Mouse (Mus musculus): ENCODE results near the gene Bmper. TPM values are rescaled to one million over a fixed set of nuclear protein-coding genes. Genes with fewer than 3 reads are reported as not detected.

Bmper gene
- polyA plus RNA-seq, 1 experiment from 2014 or later: 8.4 TPM

DNA sequence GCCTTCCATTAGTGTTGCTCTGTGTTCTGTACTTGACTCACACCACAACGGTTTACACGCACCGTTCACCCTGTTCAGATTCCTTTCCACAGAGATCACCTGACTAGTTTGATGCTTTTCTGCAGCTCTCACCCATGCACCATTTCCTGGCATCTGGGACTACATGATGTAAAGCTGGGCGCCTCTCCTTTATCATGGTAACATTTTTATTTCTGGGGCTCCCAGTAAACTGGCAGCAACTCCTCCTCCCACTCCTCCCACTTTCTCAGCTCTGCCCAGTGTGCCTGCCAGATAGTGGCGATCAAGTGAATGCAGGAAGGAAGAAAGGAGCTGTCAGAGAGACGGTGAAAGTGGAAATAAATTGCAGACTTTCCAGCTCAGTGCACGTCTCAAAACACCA lies 45.7 kb downstream of the Bmper start:
- DNase-seq (ENCODE audit: low spot score): no peak
- ATAC-seq (ENCODE audit: low FRiP score): no peak
- 55% methylated on average over 7 of the region's 7 CpGs for WGBS
- H3K27me3 ChIP-seq (ENCODE audit: control insufficient read depth, insufficient read depth, low read length): no peaks in the 10 kb centered on the region
- no peak overlapping the region for H3K27ac ChIP-seq
- H3K4me3 ChIP-seq (replicated peaks; ENCODE audit: low read length): no peak overlapping the region
- H3K4me2 ChIP-seq (replicated peaks): no peak overlapping the region
- H3K9me3 ChIP-seq (ENCODE audit: control insufficient read depth, low read length): no peaks in the 10 kb centered on the region
- no peak overlapping the region for H3K9ac ChIP-seq
- H3K4me1 ChIP-seq (replicated peaks; ENCODE audit: control insufficient read depth, insufficient read depth, low read length): no peaks in the 10 kb centered on the region
- H3K36me3 ChIP-seq (replicated peaks; ENCODE audit: control insufficient read depth, insufficient read depth): no peaks in the 10 kb centered on the region

DNA sequence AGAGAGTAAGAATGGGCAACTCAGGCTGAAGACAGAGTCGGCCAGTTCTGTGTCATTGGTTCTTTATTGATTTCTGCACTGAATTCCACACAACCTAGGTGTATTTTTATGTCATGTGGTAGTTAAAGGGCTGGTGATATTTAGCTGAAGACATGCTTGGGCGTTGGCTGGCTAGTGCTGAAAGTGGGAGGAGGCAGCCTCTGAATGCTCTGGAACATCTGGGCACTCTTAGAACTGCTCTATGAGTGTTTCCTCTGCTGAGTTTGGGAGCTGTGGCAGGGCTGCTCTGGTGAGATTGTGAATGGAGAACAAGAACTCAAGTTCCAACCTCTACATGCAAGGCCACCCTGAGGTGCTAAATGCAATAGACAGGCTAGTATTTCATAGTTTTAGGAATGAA lies 46.2 kb downstream of the Bmper start:
- WGBS: 74% methylated on average over 2 of the region's 2 CpGs

DNA sequence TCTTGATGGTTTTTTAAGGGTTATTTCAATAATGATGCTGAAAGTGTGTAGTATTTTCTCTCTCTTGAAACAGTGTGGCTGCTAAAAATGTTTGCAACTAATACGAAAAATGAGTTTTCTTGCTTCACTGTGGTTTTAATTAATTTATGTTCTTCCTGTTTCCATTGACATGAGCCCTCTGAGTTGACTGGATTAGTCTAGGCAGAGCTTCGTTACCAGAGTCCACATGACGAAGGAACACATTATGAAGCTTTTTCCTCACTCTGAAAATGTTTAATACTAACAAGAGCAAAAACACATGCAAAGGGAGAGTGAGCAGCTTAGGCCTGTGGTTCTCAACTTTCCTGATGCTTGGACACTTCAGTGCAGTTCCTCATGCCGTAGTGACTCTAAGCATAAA lies 53.4 kb downstream of the Bmper start:
- no peaks in the 10 kb centered on the region for H3K36me3 ChIP-seq (replicated peaks; ENCODE audit: control insufficient read depth, insufficient read depth)
- H3K4me2 ChIP-seq (replicated peaks): no peak overlapping the region
- H3K4me3 ChIP-seq (replicated peaks; ENCODE audit: low read length): no peak overlapping the region
- H3K27ac ChIP-seq: no peak overlapping the region
- ATAC-seq (ENCODE audit: low FRiP score): no peak
- no peaks in the 10 kb centered on the region for H3K4me1 ChIP-seq (replicated peaks; ENCODE audit: control insufficient read depth, insufficient read depth, low read length)
- DNase-seq (ENCODE audit: low spot score): no peak
- no peaks in the 10 kb centered on the region for H3K9me3 ChIP-seq (ENCODE audit: control insufficient read depth, low read length)
- WGBS: 89% methylated on average over 4 of the region's 4 CpGs
- H3K27me3 ChIP-seq (ENCODE audit: control insufficient read depth, insufficient read depth, low read length): no peaks in the 10 kb centered on the region
- no peak overlapping the region for H3K9ac ChIP-seq

More for the DNA sequence above, 46.2 kb downstream of the Bmper start:
- H3K27me3 ChIP-seq (ENCODE audit: control insufficient read depth, insufficient read depth, low read length): no peaks in the 10 kb centered on the region
- H3K9ac ChIP-seq: no peak overlapping the region
- no peaks in the 10 kb centered on the region for H3K4me1 ChIP-seq (replicated peaks; ENCODE audit: control insufficient read depth, insufficient read depth, low read length)
- no peaks in the 10 kb centered on the region for H3K36me3 ChIP-seq (replicated peaks; ENCODE audit: control insufficient read depth, insufficient read depth)
- H3K27ac ChIP-seq: no peak overlapping the region
- no peak for ATAC-seq (ENCODE audit: low FRiP score)
- no peak overlapping the region for H3K4me2 ChIP-seq (replicated peaks)
- H3K9me3 ChIP-seq (ENCODE audit: control insufficient read depth, low read length): no peaks in the 10 kb centered on the region
- no peak for DNase-seq (ENCODE audit: low spot score)
- H3K4me3 ChIP-seq (replicated peaks; ENCODE audit: low read length): no peak overlapping the region

DNA sequence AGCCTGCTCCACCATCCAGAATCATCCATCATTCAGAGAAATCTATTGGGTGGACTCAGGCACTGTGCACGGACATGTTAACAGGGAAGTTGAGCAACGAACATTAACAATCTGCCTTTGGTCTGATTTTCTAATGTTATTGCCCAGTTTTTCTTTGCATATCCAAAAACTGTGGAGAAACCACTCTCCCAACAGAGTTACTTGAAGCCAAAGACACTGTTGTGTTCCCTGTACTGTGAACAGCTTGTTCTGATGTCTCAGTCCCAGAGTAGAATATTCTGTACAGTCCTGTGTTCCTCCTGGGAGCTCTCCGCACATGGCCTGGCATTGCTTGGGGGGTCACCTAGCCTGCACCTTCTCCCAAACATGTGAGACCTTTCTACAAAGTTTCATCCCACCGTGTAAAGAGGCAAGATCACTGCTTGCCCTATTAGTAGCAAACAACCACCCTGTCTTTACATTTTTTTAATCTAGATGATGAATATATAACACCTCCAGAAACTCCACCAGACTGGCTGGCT lies 62.1 kb downstream of the Bmper start:
- no peak overlapping the region for H3K4me2 ChIP-seq (replicated peaks)
- WGBS: 95% methylated on average over 4 of the region's 4 CpGs

DNA sequence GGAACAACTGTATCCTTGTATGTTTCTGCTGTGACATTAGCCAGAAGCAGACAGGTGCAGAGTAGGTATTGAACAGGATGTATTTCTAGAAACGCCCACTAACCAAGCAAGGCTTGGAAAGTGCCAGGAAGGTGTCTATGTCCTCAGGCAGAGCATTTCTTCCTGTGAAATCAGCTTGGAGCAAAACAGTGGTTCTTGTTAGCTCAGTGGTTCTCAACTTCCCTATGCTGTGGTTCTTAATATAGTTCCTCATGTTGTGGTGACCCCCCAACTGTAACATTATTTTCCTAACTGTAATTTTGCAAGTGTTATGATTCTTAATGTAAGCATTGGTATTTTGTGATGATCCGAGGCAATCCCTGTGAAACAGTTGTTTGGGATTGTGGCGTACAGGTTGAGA lies 70.7 kb downstream of the Bmper start:
- Histone ChIP-seq H3K9ac (no peak overlapping the region), H3K4me2 (replicated peaks) (no peak overlapping the region), H3K27ac (no peak overlapping the region), H3K9me3 (ENCODE audit: control insufficient read depth, low read length) (no peaks in the 10 kb centered on the region), H3K36me3 (replicated peaks; ENCODE audit: control insufficient read depth, insufficient read depth) (no peaks in the 10 kb centered on the region), H3K4me3 (replicated peaks; ENCODE audit: low read length) (no peak overlapping the region), H3K27me3 (ENCODE audit: control insufficient read depth, insufficient read depth, low read length) (no peaks in the 10 kb centered on the region), H3K4me1 (replicated peaks; ENCODE audit: control insufficient read depth, insufficient read depth, low read length) (no peaks in the 10 kb centered on the region)
- DNase-seq (ENCODE audit: low spot score) (no peak), ATAC-seq (ENCODE audit: low FRiP score) (no peak)
- WGBS: 93% methylated on average over 3 of the region's 3 CpGs

More for the DNA sequence above, 62.1 kb downstream of the Bmper start:
- H3K36me3 ChIP-seq (replicated peaks; ENCODE audit: control insufficient read depth, insufficient read depth): no peaks in the 10 kb centered on the region
- no peaks in the 10 kb centered on the region for H3K4me1 ChIP-seq (replicated peaks; ENCODE audit: control insufficient read depth, insufficient read depth, low read length)
- no peak for ATAC-seq (ENCODE audit: low FRiP score)
- no peaks in the 10 kb centered on the region for H3K27me3 ChIP-seq (ENCODE audit: control insufficient read depth, insufficient read depth, low read length)
- DNase-seq (ENCODE audit: low spot score): no peak
- no peaks in the 10 kb centered on the region for H3K9me3 ChIP-seq (ENCODE audit: control insufficient read depth, low read length)
- no peak overlapping the region for H3K4me3 ChIP-seq (replicated peaks; ENCODE audit: low read length)
- H3K27ac ChIP-seq: no peak overlapping the region
- H3K9ac ChIP-seq: no peak overlapping the region

DNA sequence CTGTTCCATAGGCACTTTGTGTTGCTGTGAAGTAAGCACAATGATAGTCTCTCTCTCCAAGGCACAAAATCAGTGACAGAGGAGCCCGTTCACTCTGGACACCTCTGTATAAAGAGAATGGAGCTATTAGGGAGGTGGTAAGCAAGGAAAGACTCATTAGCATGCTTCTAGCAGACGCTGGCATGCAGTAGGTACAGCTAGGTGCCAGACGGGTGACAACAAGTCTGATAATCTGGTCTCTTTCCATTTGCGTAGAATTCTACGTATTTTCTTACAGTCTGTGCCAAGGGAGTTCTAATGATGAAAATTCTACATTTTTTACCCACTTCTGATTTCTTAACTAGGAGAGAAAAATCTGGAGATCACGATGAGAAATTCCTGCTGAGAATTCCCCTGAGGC lies 72.7 kb downstream of the Bmper start:
- no peaks in the 10 kb centered on the region for H3K4me1 ChIP-seq (replicated peaks; ENCODE audit: control insufficient read depth, insufficient read depth, low read length)
- no peak for ATAC-seq (ENCODE audit: low FRiP score)
- 93% methylated on average over 6 of the region's 6 CpGs for WGBS
- H3K9ac ChIP-seq: no peak overlapping the region
- DNase-seq (ENCODE audit: low spot score): no peak
- no peaks in the 10 kb centered on the region for H3K27me3 ChIP-seq (ENCODE audit: control insufficient read depth, insufficient read depth, low read length)
- H3K36me3 ChIP-seq (replicated peaks; ENCODE audit: control insufficient read depth, insufficient read depth): no peaks in the 10 kb centered on the region
- H3K9me3 ChIP-seq (ENCODE audit: control insufficient read depth, low read length): no peaks in the 10 kb centered on the region
- no peak overlapping the region for H3K27ac ChIP-seq
- no peak overlapping the region for H3K4me2 ChIP-seq (replicated peaks)
- no peak overlapping the region for H3K4me3 ChIP-seq (replicated peaks; ENCODE audit: low read length)

DNA sequence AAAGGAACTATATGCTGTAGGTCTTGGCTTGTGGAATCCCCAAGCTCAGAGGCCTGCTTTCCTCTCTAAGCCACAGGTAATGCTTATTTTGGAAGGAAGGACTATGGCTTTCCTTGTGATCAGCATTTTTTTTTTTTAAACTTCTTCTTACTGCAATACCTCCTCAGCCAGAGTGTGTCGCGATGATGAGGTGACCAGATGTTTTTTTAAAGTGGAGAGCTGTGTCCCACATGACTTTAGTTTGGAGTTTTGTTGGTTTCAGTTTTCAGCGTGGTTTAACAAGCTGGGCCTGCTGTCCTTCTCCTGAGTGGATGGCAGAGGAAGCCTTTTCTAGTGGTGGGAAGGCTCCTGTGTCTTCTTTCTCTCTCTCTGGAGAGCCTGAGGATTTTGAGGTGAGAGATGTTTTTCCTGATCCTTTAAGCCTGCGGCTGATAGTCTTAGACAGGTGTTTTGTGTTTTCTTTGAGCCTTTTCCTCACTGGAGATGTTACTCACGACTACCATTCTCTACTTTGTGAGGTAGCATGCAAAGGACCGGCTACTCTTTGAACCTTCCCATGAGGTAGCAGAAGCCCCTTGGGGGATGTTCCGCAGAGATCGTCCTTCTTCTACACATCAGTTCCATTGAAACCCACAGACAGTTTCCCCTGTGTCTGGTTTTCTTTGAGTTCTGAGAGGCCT lies 74.8 kb downstream of the Bmper start:
- H3K9me3 ChIP-seq (ENCODE audit: control insufficient read depth, low read length): no peaks in the 10 kb centered on the region
- no peak for ATAC-seq (ENCODE audit: low FRiP score)
- no peak overlapping the region for H3K27ac ChIP-seq
- no peaks in the 10 kb centered on the region for H3K27me3 ChIP-seq (ENCODE audit: control insufficient read depth, insufficient read depth, low read length)
- DNase-seq (ENCODE audit: low spot score): no peak
- H3K36me3 ChIP-seq (replicated peaks; ENCODE audit: control insufficient read depth, insufficient read depth): no peaks in the 10 kb centered on the region
- H3K4me3 ChIP-seq (replicated peaks; ENCODE audit: low read length): no peak overlapping the region
- H3K4me2 ChIP-seq (replicated peaks): no peak overlapping the region
- WGBS: 88% methylated on average over 8 of the region's 8 CpGs
- H3K4me1 ChIP-seq (replicated peaks; ENCODE audit: control insufficient read depth, insufficient read depth, low read length): no peaks in the 10 kb centered on the region
- H3K9ac ChIP-seq: no peak overlapping the region

DNA sequence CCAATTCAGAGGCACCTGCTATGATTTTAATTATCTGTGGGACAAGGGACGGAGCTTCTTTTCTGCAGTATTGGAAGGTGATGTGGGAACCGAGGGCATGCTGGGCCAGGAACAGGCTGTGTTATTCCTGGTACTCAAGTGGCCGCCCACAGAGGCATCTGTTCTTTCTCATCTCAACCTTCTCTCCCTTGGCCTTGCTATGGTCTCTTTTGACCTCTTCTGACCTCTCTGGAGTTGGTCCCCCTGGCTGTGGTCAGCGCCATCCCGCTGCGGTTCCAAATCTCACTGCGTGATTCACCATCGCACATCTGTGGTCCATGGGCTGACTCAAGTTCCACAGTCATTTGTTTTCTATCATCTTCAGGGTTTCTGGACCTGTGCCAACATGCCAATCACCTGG lies 77.5 kb downstream of the Bmper start:
- H3K9ac ChIP-seq: no peak overlapping the region
- WGBS: 80% methylated on average over 8 of the region's 8 CpGs

DNA sequence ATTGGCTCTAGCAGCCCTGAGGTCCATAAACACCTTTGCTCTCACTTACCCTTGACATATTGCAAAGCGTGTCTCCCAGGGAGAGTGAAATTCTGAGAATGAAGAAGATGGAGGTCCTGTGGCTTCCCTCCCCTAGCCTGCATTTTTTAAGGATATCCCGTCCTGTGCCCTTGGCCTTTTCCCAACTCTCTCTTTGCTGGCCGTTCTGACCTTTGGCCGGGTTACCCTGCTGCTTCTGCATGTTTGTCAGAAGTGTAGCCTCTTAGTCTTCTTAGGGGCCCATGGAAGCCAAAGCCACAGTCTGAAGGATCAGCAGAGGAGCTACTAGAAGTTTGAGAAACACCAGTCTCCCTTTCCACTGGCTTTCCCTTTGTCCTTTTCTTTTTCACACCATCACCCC lies 82.8 kb downstream of the Bmper start:
- Histone ChIP-seq H3K4me3 (replicated peaks; ENCODE audit: low read length) (no peak overlapping the region), H3K36me3 (replicated peaks; ENCODE audit: control insufficient read depth, insufficient read depth) (no peaks in the 10 kb centered on the region), H3K9ac (no peak overlapping the region), H3K27me3 (ENCODE audit: control insufficient read depth, insufficient read depth, low read length) (no peaks in the 10 kb centered on the region), H3K27ac (no peak overlapping the region), H3K4me1 (replicated peaks; ENCODE audit: control insufficient read depth, insufficient read depth, low read length) (no peaks in the 10 kb centered on the region), H3K4me2 (replicated peaks) (no peak overlapping the region), H3K9me3 (ENCODE audit: control insufficient read depth, low read length) (no peaks in the 10 kb centered on the region)
- ATAC-seq (ENCODE audit: low FRiP score) (no peak), DNase-seq (ENCODE audit: low spot score) (no peak)
- 81% methylated on average over 4 of the region's 4 CpGs for WGBS

More for the DNA sequence above, 77.5 kb downstream of the Bmper start:
- DNase-seq (ENCODE audit: low spot score) (no peak), ATAC-seq (ENCODE audit: low FRiP score) (no peak)
- Histone ChIP-seq H3K27me3 (ENCODE audit: control insufficient read depth, insufficient read depth, low read length) (no peaks in the 10 kb centered on the region), H3K4me2 (replicated peaks) (no peak overlapping the region), H3K4me3 (replicated peaks; ENCODE audit: low read length) (no peak overlapping the region), H3K36me3 (replicated peaks; ENCODE audit: control insufficient read depth, insufficient read depth) (no peaks in the 10 kb centered on the region), H3K27ac (no peak overlapping the region), H3K4me1 (replicated peaks; ENCODE audit: control insufficient read depth, insufficient read depth, low read length) (no peaks in the 10 kb centered on the region), H3K9me3 (ENCODE audit: control insufficient read depth, low read length) (no peaks in the 10 kb centered on the region)

DNA sequence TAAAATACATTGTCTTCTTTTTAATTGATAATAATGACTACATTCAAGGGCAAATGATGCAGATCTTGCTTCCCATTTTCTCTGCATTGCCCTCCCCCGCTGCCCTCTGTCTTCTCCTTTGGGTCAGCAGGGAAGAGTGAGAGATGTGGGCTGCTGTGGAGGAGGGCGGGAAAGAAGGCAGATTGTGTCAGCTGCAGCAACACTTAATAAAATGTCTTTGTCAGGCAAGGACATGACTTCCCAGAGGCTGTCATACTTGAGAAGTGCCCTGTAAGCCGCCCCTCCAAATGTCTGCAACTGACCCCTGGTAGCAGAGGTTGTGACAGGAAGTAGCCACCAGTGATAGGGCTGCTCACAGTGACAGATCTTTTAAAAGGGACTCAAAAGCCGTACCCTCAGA lies 83.3 kb downstream of the Bmper start:
- Histone ChIP-seq H3K4me3 (replicated peaks; ENCODE audit: low read length) (no peak overlapping the region), H3K9ac (no peak overlapping the region), H3K36me3 (replicated peaks; ENCODE audit: control insufficient read depth, insufficient read depth) (no peaks in the 10 kb centered on the region), H3K4me1 (replicated peaks; ENCODE audit: control insufficient read depth, insufficient read depth, low read length) (no peaks in the 10 kb centered on the region), H3K27ac (no peak overlapping the region), H3K9me3 (ENCODE audit: control insufficient read depth, low read length) (no peaks in the 10 kb centered on the region), H3K27me3 (ENCODE audit: control insufficient read depth, insufficient read depth, low read length) (no peaks in the 10 kb centered on the region), H3K4me2 (replicated peaks) (no peak overlapping the region)
- no peak for ATAC-seq (ENCODE audit: low FRiP score)
- no peak for DNase-seq (ENCODE audit: low spot score)
- 61% methylated on average over 4 of the region's 4 CpGs for whole genome bisulfite sequencing

Measured in hindbrain, embryonic 14.5 days (tissue).